Mouse (Mus musculus) spleen, postnatal 36 days (tissue): ENCODE results near the gene Rrp36.

Source experiments
- DNase-seq, 2 experiments: peaks; one replicate each; pipeline ENCODE4 v3.0.0; 2022; ENCODE audit warnings: low spot score in 2 of 2, mixed read lengths in 1 of 2

The Rrp36 gene

DNA sequence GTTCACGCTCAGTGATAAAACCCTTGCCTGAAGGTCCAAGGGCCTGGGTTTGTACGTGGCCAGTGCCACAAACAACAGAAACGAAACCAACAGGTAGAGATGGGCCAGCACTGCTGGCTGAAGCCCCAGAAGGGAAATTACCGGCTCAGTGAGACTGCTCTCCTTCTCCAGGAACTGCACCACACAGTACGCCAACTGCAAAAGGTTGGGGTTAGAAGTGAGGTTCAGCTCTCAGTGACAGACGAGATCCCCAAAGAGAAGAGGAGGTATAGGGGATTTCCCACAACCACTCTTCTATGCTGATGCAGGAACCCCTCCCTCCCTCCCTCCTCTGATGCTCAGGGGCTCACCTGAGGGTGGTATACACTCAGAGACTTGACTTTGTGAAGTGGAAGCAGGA, 11.8 kb upstream of the Rrp36 start:
- DNase-seq: no peak

DNA sequence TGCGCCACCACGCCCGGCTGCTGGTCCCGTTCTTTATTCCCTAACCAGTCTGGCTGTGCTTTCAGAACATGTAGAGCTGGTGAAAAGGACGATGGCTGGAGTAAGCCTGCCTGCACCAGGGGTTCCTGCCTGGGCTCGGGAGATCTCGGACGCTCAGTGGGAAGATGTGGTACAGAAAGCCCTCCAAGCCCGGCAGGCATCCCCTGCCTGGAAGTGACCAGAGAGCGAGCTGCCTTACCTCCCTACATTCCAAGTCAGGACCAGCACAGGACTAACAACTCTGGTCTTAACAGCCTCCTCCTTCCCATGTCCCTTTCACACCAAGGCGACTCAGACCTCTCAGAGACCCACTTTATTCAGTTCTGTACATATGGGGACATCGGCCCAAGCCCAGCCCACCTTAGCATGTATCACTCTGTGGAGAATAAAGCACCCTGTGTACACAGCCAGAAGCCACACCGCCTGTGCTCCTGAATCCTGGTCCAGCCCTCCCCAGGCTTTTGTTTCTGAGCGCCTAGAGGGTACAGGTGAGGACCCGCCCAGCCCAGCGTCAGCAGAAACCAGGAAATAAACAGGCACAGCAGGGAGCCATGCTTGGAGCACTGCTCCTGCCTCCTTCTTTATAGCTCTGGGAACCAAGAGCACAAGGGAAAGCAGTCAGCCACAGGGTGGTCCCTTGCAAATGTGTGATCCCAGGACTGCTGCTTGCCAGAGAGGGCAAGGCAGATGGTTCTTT, 8.7 kb upstream of the Rrp36 start:
- no peak for DNase-seq

DNA sequence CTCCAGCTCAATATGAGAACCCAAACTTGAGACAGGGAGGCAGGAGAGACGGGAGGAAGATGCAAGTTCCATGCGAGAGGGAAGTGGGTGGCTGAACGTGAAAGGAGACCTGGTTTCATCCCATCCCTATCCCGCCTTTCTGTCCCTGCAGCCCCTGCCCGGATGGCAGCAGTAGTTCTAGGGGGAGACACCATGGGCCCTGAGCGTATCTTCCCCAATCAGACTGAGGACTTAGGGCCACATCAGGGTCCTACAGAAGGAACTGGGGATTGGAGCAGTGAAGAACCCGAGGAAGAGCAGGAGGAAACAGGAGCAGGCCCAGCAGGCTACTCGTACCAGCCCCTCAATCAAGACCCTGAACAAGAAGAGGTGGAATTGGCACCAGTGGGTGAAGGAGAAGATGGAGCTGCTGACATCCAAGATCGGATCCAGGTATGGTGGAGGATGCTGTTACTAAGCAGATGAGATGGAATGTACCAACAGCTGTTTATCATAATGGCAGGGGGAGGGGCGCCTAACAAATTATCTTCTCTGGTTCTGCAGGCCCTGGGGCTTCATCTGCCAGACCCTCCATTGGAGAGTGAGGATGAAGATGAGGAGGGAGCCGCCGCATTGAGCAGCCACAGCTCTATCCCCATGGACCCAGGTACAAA, 7.4 kb upstream of the Rrp36 start:
- DNase-seq: no peak

DNA sequence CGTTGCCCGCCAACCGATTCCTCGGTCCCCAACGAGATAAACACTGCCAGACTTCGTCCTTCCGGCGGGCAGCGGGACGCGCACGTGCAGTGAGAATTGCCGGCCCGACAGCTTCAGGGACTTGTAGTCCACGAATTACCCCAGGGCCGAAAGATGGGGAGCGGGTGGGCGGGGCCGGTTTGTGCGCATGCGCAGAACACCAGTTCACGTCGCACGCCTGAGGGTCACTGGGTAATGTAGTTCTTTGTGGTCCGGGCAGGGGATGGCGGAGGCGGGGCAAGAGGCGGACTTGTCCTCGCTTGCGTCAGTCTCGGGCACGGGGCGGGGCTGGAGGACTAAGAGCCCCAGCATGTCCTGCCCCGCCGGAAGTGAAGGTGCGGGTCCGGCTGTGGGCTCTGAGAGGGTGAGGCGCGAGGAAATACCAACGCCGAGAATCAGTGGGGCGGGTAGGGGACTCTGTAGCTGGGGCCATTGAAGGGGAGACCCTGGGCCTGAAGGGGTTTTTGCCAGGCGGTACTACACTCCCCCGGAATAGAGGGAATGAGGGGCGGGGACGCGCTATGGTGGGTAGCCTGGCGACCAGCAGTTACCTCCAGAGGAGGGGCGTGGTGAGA, 6.7 kb upstream of the Rrp36 start, which contains the start of gene Klhdc3:
Klhdc3 (minus strand) TSS at position 155 of the 614 bp plus-strand sequence.
- DNase-seq: peak; percentile 97 to 99

DNA sequence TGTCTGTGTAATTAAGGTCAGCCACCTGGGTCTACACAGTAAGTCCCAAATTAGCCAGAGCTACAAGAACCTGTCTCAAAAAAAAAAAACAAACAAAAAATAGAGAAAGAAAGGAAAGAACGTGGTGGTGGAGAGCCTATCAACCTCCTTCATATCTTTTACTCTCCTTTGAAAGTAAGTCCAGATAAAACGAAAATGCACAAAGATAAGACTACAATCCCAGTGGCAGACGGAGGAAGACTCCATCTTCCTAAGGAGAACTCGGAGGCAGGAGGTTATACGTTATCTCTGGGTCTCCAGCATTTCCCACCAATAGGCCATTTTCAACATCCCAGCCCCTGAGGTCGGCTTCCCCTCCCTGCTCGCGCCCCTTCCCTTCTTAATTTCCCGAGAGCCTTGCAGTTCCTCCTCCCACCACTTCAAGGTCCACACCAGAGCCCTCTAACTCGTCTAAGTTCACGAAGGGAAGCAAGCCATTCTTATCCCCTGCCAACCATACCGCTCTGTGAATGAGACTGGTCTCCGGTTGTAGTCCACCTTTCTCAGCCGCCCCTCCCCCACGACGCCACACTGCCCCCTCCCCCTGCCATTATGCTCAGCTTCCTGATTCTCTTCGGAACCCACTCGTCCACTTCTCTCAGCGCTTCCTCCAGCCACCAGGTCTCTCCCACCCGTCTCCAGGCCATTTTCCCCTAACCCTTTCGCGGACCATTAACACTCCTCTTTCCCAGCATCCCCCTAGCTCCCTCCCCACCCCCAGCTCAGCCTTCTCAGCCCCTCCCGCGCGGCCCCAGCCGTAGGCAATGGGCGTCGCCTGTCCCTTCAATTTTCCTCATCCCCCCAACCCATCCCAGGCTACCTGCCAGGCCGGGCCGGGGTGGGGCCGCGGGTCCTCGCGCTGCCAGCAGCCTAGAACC, 5.9 kb upstream of the Rrp36 start:
- DNase-seq: peak; percentile 38 to 45

DNA sequence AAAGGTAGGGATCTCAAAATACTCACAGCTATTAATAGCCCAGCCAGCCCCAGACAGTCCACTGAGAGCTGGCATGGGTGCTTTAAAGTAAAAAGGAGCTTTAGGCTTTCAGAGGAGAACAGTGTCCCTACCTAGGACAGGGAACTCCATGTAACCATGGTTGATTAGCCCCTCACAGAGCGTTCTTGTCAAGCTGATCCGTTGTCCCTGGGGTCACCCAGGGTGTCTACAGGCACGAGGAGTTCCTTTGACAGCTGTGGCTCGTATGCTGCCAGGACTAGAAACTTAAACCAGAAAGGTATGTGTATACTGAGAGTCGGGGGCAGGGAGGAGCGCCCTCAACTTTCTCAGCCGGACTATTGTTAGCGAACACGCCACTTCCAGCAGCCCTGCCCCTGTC, 4.8 kb upstream of the Rrp36 start:
- DNase-seq: no peak

DNA sequence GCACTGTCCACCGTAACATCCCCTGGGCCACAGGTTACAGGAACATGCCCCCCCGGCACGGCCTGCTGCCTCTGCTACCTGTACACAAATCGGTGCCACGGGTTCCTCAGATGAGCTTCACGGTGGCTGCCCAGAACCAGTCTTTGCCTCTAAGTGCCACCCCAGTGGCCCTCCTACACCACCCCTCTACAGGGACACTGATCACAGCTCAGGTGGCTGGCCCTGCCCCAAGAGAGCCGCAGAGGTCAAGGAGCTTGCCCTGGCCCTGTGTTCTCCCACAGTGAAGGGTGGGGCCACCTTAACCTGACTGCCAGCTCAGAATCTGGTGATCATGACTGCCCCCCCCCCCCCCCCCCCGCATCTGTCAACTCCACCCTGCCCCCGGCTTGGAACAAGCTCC, 4.3 kb upstream of the Rrp36 start, which contains the start of gene Mea1:
Mea1 (plus strand) TSS at position 378 of the 400 bp plus-strand sequence.
- DNase-seq: no peak

DNA sequence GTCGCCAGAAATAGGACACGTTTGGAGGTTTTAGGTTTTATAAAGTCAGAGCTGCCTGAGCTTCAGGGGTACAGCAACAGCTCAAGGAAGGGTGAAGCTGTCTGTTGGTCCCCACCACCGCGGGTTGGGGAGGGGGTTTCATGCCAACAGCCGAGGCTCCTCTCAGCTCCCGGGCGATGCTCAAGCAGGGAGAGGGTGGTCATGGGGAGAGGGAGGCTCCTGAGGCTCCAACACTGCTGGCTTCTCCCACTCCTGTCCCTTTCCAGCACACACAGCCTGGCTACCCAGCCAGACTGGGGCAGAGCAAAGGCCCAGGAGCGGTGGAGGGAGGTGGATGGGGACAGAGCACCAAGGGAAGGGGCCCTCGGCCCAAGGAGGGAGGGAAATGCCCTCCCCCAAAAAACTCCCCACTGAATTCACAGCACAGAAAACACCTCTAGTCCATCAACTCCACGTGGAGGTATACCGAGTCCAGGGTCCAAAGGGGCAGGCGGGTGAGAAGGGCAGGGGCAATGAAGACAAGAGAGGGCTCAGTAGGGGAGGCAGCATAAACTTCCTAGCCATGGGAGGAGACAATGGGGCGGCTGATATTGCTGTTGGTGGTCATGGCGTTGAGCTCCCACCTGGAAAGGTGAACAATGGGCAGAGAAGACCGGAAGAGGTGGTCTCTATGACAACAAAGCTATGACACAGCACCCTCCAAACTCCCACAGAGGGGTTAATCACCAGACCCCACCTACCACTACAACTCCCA, 555 bp upstream of the Rrp36 start:
- no peak for DNase-seq

DNA sequence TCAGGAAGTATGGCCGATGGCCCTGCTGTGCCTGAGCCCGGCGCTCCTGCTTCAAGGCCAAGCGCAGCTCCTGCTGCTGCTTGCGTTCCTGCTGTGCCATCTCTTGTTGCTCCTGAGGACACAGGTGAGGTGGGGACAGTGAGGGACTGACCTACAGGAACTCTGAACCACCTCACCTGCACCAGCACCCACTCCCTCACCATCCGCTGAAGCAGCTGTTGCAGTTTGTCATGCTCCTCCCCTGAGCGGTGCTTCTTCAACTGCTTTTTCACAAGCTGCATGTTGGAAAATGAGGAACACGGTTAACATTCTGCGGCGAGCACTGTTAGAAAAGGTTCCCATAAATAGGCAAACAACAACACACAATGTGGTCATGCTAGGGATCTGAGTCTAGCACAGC, 4.2 kb downstream of the Rrp36 start:
- no peak for DNase-seq

DNA sequence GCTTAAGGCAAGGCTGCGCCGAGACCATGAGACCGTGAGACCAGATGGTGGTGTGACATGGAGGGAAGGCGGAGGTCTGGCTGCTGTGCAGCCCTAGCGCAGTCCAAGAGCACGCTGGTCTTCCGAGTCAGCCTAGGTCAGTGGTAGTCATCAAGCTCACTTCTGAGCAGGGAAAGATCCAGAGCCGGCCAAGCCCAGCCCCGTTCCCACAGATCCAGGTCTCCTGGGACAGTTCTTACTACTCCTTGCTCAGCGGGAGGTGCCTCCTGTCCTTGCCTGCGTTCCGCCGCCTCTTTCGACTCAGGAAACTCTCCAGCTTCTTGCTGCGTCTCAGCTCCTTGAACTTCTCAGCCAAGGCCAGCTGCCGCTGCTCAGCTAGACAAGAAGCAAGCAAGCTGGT, 6.4 kb downstream of the Rrp36 start:
- DNase-seq: no peak

DNA sequence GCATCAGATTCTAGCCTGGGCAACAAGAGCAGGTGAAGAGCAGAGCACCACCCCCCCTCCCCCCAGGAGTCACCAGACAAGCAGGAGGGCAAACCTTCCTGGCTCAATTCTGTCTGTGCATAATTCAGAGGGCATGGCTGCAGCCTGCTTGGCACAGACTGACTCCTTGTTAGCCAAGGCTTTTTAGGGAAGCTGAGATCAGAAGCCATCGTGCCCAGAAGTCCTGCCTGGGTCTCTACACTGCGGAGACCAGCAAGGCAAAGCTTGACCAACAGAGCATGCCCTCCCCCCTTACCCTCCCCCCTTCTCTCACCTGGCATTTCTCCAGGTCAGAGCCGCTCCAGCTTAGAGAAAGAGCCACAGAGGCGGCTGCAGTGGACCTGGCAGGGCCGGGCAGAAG, 11.4 kb downstream of the Rrp36 start:
- no peak for DNase-seq

DNA sequence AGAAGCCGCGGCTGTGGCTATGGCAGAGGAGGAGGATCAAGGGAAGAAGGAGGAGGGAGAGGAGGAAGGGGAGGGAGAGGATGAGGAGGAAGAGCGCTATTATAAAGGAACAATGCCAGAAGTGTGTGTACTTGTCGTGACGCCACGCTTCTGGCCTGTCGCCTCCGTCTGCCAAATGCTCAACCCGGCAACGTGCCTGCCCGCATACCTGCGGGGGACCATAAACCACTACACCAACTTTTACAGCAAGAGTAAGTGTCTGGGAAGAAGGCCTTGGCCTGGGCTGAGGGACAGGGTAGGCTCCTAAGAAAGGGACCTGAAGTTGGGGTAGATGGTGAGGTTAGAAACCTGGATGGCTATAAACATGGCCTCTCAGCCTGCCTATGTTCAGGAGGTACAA, 12.2 kb downstream of the Rrp36 start:
- DNase-seq: no peak

DNA sequence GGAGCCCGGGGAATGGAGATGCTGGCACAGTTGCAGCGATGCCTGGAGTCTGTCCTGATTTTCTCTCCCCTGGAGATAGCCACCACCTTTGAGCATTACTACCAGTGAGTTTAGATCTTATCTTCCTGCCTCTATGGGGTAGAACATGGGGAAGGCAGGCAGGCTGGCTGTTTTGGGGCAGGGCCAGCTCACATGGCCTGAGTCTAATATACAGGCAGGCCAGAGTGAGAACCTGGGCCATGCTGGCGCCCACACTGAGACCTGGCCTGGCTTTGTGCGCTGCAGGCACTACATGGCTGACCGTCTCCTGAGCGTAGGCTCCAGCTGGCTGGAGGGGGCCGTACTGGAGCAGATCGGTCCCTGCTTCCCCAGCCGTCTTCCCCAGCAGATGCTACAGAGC, 12.8 kb downstream of the Rrp36 start:
- DNase-seq: no peak

DNA sequence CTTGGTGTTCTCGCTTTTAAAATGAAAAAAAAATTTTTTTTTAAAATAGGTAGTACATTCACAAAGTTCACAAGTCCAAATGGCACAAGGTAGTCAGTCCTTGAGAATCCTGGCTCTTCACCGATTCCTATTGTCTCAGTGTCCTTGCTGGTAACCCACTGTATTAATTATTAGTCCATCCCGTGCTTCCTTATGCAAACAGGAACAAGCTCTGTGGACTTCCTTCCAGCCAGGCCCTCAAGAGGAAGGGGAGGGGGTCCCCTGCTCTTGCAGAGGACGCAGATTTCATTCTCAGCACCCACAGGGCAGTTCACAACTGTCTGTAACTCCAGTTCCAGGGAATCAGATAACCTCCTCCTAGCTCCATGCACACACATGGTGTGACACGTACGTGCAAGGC, 18.1 kb downstream of the Rrp36 start:
- no peak for DNase-seq

DNA sequence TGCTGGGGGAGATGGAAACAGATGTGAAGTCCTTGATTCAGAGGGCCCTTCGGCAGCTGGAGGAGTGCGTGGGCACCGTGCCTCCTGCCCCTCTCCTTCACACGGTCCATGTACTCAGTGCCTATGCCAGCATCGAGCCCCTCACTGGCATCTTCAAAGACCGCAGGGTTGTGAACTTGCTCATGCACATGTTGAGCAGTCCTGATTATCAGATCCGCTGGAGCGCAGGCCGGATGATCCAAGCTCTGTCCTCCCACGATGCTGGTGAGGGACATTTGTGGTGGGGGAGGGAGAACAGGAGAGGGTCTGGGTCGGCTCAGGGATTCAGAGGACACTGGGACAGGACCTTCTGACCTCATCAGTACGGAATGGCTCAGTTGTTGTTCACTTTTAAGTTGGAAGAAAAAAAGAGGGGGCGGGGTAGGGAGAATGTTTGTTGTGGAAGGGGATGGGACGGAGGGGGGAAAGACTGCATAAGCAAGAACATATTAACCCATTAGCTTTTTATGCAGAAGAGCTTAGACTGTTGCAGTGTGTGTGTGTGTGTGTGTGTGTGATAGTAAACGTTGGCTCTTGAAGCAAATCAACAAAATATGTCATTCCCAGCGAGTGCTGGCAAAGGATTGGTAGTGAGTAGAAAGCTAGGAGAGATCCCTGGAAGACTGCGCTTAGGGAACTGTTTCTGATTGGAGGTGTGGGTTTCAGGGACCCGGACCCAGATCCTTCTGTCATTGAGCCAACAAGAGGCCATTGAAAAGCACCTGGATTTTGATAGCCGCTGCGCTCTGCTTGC, 22.2 kb downstream of the Rrp36 start:
- DNase-seq: no peak

DNA sequence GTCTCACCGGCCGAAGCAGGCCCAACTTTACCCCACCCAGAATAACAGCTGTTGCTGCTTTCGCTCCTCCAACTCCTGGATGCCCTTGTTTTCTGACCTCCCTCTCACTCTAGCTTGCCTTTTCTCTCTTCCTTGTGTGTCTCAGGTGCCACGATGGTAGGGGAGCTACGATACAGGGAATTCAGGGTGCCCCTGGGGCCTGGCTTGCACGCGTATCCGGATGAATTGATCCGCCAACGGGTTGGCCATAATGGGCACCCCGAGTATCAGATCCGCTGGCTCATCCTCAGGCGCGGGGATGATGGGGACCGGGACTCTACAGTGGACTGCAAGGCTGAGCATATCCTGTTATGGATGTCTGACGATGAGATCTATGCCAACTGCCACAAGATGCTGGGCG, 22.9 kb downstream of the Rrp36 start:
- DNase-seq: no peak

DNA sequence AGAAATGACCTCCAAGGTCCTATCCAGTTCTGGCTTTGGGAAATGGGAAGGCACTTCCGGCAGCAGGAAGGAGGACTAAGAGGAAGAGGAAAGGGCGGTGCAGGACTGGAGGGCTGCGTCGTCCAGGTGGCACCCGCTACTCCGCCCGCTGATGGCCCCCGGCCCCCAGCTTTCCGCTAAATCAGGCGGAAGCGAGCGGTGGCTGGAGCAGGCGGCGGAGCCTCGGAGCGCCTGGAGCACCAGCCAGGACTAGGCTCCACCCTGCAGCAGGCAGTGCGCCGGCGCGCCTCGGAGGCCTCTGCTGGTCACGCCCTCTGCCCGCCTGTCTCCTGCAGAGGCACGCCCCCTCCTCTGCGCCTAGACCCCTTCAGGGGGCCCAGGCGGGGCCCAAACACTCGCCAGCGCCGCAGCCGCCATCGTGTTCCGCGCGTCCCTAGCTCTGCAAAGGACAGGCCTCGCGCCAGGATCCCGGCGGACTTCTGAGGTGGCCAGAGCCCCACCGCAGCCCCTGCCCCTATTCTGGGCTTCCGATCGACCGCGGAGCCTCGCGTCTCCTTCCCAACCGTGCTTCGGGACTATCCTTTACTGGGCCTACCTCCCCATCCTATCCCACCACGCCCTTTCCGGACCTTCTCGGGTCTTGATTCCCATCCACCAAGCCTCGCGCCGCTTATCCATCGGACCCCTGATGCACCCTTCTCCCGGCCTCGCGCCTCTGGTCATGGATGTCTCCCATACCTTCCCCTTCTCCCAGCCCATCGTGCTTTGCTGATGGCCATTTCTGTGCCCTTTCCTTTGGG, 23.7 kb downstream of the Rrp36 start, which contains the start of gene Cul7:
Cul7 (plus strand) TSS at position 106 of the 800 bp plus-strand sequence.
- peak; percentile 82 to 84 for DNase-seq

DNA sequence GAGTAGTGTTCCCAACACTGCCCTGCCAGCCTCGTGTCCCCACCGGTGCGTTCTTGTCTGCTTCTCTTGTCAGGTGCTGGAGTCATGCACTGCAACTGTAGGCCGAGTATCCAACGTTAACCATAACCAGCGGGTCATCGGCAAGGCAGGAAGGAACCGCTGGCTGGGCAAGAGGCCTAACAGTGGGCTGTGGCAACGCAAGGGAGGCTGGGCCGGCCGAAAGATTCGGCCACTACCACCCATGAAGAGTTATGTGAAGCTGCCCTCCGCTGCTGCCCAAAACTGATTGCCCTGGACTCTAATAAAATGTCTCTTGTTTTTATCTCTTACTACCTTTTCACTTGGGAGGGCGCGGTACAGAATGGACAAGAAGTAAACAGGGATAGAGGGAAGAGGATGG, 24.3 kb downstream of the Rrp36 start:
- DNase-seq: no peak

DNA sequence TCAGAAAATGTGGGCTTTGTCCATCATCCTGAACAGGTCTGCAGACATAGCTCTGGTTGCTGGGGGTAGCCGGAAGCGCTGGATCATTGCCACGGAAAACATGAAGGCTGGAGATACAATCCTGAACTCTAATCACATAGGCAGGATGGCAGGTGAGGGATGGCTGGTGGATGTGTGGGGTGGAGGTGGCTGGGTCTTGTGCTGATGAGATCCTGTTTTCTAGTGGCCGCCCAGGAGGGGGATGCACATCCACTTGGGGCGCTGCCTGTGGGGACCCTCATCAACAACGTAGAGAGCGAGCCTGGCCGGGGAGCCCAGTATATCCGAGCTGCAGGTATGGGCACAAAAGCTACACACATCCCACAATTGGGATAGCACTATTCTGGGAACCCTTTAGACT, 25.7 kb downstream of the Rrp36 start:
- DNase-seq: no peak
